Mouse (Mus musculus): ENCODE measurements around the gene Tmem198. TPM values are rescaled to one million over a fixed set of nuclear protein-coding genes. Genes with fewer than 3 reads are reported as not detected.

Tmem198 gene
- 8.6 and 20.4 TPM in 2 replicates for polyA plus RNA-seq (2016; fragmentation: Nextera tagmentation; extraction: Ambion mirVana)

DNA sequence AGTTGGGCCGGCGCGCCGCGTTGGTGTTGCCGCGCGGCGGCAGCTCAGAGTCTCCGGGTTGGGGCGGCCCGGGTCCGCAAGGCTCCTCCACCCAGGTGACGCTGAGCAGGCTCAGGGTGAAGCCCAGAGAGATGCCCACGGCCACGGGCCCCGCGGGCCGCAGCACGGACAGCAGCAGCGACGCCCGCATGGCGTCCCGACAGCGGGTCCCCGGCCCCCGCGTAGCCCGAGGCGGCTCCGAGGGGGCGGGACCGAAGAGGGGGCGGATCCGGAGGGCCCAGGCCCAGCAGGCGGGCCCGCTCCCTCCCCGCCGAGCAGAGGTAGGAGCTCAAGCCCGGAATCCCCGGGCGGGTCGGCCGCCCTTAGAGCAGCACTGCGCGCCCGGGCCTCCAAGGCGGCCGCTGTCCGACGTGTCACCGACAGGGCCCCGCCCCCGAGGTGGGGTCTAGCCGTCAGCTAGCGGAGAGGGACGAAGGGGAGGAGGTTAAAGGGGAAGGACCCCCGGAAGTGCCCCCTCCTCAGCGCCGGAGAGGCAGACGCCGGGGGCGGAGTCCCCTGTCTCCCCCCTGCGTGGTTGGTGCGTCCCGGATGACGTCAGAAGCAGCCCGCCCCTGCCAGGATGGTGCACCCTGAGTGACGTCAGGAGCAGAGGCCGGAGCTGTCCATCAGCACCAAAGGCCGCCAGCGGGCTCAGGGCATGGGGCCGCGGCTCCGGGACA, at the start of gene Tmem198, which contains the start of gene Chpf:
TSS of gene Tmem198 (plus strand) at position 617 of the 719 bp plus-strand sequence.
TSS of gene Chpf (minus strand) at position 392 of the 719 bp plus-strand sequence.
- H3K9me3 ChIP-seq = no peaks in the 10 kb centered on the region
- H3K27me3 ChIP-seq (ENCODE audit: insufficient read depth, poor library complexity, severe bottlenecking) = peaks cover 67% of the 10 kb centered on the region
- peak within 1 kb of the TSS; percentile 89 for H3K27ac ChIP-seq
- peak; percentile 99 for DNase-seq (ENCODE audit: low spot score)
- H3K4me3 ChIP-seq = peak within 1 kb of the TSS; percentile 88
- H3K4me1 ChIP-seq (replicated peaks) = peaks cover 52% of the 10 kb centered on the region
- H3K36me3 ChIP-seq = peaks cover 43% of the 10 kb centered on the region
- WGBS = under 1% methylated on average over 76 of the region's 76 CpGs

DNA sequence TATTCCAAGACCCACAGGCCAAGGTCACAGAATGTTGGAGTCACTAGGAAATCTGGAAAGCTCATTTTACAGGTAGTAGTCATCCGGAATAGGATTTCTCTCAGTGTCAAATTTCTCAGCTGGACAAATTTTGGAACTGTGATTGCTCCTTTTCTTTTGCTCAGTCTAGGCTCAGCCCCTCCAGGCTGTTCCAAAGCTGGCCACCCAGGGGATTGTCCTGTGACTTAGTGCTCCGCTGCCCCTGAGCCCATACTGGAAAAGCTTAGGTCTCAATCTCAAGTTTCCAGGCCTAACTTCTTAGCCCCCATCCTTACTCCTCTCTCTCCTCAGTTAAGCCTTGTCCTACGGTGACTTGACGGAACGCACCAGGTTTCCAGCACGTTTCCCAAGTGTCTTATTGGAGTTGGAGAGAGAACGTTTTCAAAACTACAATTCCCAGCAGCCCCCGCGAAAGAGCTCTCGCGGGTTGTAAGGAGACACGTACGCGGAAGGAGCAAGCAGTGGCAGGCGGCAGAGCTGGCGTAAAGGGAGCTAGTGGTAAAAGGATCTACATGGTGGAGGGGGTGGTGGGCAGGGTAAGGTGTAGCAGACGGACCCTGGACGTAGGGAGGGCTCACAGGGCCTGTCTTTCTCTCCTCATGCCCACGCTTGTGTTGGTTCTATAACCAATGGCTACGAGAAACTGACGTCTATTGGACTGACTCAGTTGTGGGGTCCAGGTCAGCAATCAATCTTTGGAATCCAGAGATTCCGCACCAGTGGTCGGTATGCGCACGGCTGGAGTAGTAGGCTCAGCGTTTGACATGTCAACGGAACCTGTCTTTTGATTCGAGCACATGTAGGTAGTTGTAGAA, 43.6 kb upstream of the Tmem198 start, which contains the start of gene Gmppa:
TSS of gene Gmppa (plus strand) at position 456 of the 854 bp plus-strand sequence.
- Histone ChIP-seq H3K4me3 (peak within 1 kb of the TSS; percentile 69), H3K9me3 (no peaks in the 10 kb centered on the region), H3K27ac (peak within 1 kb of the TSS; percentile 87), H3K36me3 (peaks cover 5% of the 10 kb centered on the region), H3K4me1 (replicated peaks) (peaks cover 35% of the 10 kb centered on the region), H3K27me3 (ENCODE audit: insufficient read depth, poor library complexity, severe bottlenecking) (peaks cover 8% of the 10 kb centered on the region)
- peak; percentile 81 for DNase-seq (ENCODE audit: low spot score)
- 6% methylated on average over 28 of the region's 28 CpGs for WGBS

DNA sequence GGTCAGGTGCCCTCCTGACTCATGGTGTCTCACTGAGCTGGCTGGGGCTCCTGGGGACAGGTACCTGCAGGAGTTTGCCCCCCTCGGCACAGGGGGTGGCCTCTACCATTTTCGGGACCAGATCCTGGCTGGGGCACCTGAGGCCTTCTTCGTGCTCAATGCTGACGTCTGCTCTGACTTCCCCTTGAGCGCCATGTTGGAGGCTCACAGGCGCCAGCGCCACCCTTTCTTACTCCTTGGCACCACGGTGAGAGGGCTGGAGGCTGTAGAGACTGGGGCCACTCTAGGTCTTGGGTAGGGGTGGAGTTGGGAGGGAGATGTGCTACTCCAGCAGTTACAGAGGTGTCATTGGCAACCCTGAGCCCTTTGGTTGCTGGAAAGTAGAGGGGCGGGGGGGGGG, 40.5 kb upstream of the Tmem198 start:
- Histone ChIP-seq H3K27ac (no peak overlapping the region), H3K9me3 (no peaks in the 10 kb centered on the region), H3K4me1 (replicated peaks) (peaks cover 56% of the 10 kb centered on the region), H3K27me3 (ENCODE audit: insufficient read depth, poor library complexity, severe bottlenecking) (peaks cover 9% of the 10 kb centered on the region; the same call in 1 of the 2 replicates), H3K36me3 (peaks cover 14% of the 10 kb centered on the region), H3K4me3 (no peak overlapping the region)
- 80% methylated on average over 8 of the region's 9 CpGs for WGBS
- DNase-seq (ENCODE audit: low spot score) = no peak

DNA sequence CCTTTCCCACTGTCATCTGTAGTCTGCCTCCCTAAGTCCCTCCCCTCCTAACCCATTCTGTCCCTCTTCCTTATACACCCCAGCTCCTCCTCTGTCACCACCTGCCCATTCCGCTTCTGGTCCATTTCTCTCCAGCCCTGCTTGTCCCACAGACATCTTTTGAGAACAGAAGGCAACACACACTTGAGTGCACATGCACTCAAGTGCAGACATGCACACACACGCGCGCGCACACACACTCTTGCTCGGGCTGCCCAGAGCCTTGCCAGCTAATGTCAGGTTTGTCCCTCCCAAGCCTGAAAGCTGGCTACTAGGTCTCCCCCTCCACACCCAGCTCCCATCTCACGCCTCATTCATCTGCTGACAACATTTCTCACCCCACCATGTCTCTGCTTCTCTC, 38.7 kb upstream of the Tmem198 start:
- Histone ChIP-seq H3K36me3 (peaks cover 14% of the 10 kb centered on the region), H3K4me1 (replicated peaks) (peaks cover 70% of the 10 kb centered on the region), H3K4me3 (no peak overlapping the region), H3K27ac (peak overlapping the region; percentile 45; the same call in 1 of the 2 replicates), H3K27me3 (ENCODE audit: insufficient read depth, poor library complexity, severe bottlenecking) (peaks cover 23% of the 10 kb centered on the region; the same call in 1 of the 2 replicates), H3K9me3 (no peaks in the 10 kb centered on the region)
- DNase-seq (ENCODE audit: low spot score) = no peak
- WGBS = 90% methylated on average over 7 of the region's 7 CpGs

DNA sequence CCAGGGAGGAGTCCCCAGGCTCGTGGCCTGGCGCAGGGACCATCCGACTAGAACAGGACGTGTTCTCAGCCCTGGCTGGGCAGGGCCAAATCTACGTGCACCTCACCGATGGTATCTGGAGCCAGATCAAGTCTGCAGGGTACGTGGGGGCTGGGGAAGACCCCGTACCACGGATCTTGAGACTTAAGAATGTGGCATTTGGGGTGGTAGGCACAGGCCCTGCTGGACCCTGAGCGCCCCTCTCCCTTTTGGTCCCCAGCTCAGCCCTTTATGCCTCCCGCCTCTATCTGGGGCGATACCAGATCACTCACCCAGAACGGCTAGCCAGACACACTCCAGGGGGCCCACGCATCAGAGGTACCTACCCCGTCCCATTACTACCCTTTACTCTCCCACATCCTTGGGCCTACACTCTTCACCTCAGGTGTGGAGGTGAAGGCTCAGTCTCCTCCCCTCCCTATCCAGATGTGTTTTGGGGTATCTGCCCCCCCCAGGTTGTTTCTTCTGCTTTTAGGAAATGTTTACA, 37.8 kb upstream of the Tmem198 start:
- WGBS = 83% methylated on average over 15 of the region's 15 CpGs
- DNase-seq (ENCODE audit: low spot score) = no peak
- H3K4me3 ChIP-seq = no peak overlapping the region
- H3K4me1 ChIP-seq (replicated peaks) = peaks cover 71% of the 10 kb centered on the region
- peaks cover 14% of the 10 kb centered on the region for H3K36me3 ChIP-seq
- H3K27ac ChIP-seq = peak overlapping the region; percentile 45; the same call in 1 of the 2 replicates
- H3K27me3 ChIP-seq (ENCODE audit: insufficient read depth, poor library complexity, severe bottlenecking) = peaks cover 32% of the 10 kb centered on the region
- H3K9me3 ChIP-seq = no peaks in the 10 kb centered on the region

DNA sequence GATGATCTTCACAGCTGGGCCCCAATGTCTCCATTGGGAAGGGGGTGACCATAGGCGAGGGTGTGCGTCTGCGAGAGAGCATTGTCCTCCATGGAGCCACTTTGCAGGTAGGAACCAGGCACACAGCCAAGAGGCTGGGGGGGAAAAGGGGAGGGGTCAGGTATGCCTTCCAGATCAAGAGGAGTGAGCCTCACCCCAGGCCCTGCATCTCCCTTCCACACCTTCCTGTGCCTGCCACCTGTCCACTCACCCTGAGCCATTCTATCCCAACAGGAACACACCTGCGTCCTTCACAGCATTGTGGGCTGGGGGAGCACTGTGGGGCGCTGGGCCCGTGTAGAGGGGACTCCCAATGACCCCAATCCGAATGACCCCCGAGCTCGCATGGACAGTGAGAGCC, 37.2 kb upstream of the Tmem198 start:
- Histone ChIP-seq H3K4me3 (no peak overlapping the region), H3K4me1 (replicated peaks) (peaks cover 71% of the 10 kb centered on the region), H3K27ac (peak overlapping the region; percentile 83; the same call in 1 of the 2 replicates), H3K27me3 (ENCODE audit: insufficient read depth, poor library complexity, severe bottlenecking) (peaks cover 38% of the 10 kb centered on the region), H3K36me3 (peaks cover 14% of the 10 kb centered on the region), H3K9me3 (no peaks in the 10 kb centered on the region)
- no peak for DNase-seq (ENCODE audit: low spot score)
- 83% methylated on average over 9 of the region's 9 CpGs for WGBS

DNA sequence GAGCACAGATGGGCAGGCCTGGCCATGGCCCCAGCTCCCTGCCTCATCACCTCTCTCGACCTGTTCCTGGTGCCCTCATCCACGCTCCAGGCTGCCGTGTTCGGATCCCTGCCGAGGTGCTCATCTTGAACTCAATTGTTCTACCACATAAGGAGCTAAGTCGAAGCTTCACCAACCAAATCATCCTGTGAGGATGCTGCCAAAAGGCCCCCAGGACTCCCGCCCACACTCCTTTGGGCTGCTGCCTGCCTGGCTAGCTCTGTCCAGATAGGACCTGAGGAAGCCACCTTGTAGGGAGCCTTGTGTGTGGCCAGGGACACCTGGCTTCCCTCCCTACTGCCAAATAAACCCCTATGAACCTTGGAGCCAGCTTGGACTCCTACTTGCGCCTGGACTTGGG, 36.5 kb upstream of the Tmem198 start:
- H3K27ac ChIP-seq = peak overlapping the region; percentile 83
- H3K9me3 ChIP-seq = no peaks in the 10 kb centered on the region
- 33% methylated on average over 8 of the region's 8 CpGs for WGBS
- DNase-seq (ENCODE audit: low spot score) = no peak
- peaks cover 14% of the 10 kb centered on the region for H3K36me3 ChIP-seq
- H3K27me3 ChIP-seq (ENCODE audit: insufficient read depth, poor library complexity, severe bottlenecking) = peaks cover 44% of the 10 kb centered on the region
- H3K4me3 ChIP-seq = no peak overlapping the region
- peaks cover 77% of the 10 kb centered on the region for H3K4me1 ChIP-seq (replicated peaks)

DNA sequence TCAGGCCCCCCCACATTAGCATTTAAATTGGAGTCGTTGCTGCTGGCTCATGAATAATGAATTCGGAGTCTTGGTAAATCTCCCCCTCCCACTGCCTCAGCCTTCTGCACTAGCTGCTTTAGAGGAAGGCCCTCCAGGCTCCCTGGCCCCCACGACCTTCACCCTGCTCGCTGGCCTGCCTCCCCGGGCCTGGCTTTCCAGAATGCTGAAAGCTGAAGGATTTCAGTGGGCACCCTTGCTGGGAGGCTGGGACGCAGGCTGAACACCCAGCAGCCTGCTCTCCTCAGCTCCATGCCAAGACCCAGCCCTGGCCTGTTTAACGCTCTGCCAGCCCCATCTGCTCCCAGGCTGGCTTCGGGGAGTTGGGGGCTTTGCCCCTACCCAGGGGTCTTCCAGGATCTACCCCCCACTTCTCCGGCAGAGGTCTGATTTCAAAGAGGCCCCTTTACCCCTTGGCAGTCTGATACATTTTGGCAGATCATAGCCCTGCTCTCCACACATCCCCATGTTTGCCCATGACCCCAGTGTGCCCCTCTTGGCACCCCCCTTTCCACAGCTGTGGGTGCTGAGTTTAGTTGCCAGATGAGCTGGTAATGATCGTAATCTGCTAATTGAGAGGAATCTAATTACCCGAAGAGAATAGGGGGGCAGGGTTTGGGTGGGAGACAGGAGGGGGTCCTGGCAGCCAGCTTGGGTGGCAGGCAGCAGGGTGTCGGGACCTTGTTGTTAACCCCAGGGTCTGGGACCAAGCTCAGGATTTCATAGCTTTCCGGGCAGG, 35.9 kb upstream of the Tmem198 start:
- DNase-seq (ENCODE audit: low spot score) = peak; percentile 45
- peak overlapping the region; percentile 25 for H3K4me3 ChIP-seq
- 25% methylated on average over 13 of the region's 13 CpGs for WGBS

DNA sequence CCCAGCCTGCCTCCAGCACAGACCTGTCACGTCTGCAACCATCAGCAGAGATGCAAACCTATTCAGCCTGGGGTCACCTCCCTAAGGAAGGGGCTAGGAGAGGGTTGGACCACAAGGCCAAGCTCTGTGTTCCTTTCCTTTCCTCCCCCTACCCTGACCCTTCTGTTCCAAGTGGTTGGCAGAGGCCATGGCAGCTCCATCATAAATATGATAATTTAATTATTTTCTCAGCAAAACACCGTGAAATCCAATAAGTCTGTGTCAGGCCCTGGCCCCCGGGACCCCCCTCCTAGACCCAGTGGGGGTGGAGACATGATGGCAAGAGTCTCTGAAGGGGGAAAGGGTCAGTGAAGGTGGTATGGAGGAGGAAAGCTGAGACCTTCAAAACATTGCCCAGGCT, 35.1 kb upstream of the Tmem198 start:
- 19% methylated on average over 3 of the region's 3 CpGs for WGBS
- H3K27me3 ChIP-seq (ENCODE audit: insufficient read depth, poor library complexity, severe bottlenecking) = peaks cover 58% of the 10 kb centered on the region
- DNase-seq (ENCODE audit: low spot score) = peak; percentile 54
- H3K4me3 ChIP-seq = peak overlapping the region; percentile 25; the same call in 1 of the 2 replicates
- H3K4me1 ChIP-seq (replicated peaks) = peaks cover 85% of the 10 kb centered on the region
- H3K36me3 ChIP-seq = peaks cover 14% of the 10 kb centered on the region
- H3K9me3 ChIP-seq = no peaks in the 10 kb centered on the region
- peak overlapping the region; percentile 84 for H3K27ac ChIP-seq

More for the DNA sequence above, 35.9 kb upstream of the Tmem198 start:
- H3K9me3 ChIP-seq = no peaks in the 10 kb centered on the region
- H3K36me3 ChIP-seq = peaks cover 14% of the 10 kb centered on the region
- peaks cover 51% of the 10 kb centered on the region for H3K27me3 ChIP-seq (ENCODE audit: insufficient read depth, poor library complexity, severe bottlenecking)
- H3K27ac ChIP-seq = peak overlapping the region; percentile 83
- H3K4me1 ChIP-seq (replicated peaks) = peaks cover 83% of the 10 kb centered on the region

DNA sequence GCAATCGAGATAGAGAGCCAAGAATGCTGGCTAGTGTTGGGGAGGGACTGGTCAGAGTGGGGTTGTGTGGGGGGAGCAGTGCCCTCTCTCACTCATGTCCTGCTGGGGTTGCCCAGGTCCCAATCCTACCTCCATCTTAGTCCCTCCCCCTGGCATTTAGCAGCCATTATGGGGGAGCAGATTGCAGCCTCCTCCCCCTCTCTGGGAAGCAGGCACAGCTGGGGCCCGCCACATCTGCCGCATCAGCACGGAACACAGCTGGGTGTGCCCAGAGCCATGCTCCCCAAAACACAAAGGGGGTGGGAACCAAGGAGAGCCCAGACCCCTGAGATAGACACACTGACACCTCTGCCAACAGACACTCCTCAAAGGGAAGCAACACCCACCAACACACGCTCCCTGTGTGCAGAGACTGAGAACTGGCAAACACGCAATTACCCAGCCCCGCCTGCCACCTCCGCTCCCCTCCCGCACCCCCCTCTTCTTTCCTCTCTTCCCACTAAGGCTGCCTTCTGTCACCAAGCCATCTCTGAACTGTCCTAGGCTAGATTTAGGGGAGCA, 34.1 kb upstream of the Tmem198 start:
- DNase-seq (ENCODE audit: low spot score) = peak; percentile 16
- H3K9me3 ChIP-seq = no peaks in the 10 kb centered on the region
- peaks cover 14% of the 10 kb centered on the region for H3K36me3 ChIP-seq
- peaks cover 94% of the 10 kb centered on the region for H3K4me1 ChIP-seq (replicated peaks)
- peak overlapping the region; percentile 47 for H3K4me3 ChIP-seq
- peak overlapping the region; percentile 84 for H3K27ac ChIP-seq
- 17% methylated on average over 9 of the region's 9 CpGs for WGBS
- H3K27me3 ChIP-seq (ENCODE audit: insufficient read depth, poor library complexity, severe bottlenecking) = peaks cover 69% of the 10 kb centered on the region

DNA sequence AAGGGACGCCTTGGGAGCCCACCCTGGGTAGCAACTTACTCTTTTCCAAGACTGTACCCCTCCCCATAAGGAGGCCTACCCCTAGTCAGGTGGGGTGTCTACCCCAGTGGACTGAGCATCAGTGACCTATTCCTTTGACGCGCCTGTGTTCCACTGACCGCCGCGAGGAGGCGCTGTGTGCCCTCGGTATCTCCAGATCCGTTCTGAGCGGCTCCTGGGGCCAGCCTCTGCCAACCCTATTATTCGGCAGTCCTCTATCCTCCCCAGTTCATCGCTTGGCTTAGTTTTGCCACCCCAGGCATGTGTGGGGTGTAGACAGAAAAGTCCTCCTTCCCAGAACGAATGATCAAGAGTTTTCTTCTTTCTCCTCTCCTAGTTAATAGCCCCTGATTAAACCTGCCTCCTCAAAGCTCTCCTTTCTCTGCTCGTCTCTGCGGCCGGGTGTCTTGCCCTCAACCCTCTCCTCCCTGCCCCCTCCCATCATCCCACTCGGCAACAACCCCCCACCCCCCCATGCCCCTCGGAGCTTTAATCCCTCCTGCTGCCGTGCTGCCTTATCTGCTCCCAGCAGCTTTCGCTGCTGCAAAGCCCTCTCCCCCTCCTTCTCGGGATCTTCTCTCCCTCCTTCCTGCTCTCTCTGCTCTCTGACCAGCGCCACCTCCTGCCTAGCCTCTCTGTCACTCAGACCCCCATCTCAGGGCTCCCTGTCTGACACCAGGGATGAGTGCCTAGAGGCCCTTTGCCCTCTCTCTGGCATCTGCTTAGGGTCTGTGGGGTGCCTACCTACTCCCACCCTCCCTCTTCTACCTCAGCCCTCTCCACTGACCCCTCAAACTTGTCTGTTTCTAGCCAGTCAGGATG, 33.4 kb upstream of the Tmem198 start:
- peak; percentile 83 for DNase-seq (ENCODE audit: low spot score)
- under 1% methylated on average over 22 of the region's 22 CpGs for WGBS
- Histone ChIP-seq H3K4me3 (peak overlapping the region; percentile 47), H3K27me3 (ENCODE audit: insufficient read depth, poor library complexity, severe bottlenecking) (peaks cover 76% of the 10 kb centered on the region), H3K4me1 (replicated peaks) (peaks cover 100% of the 10 kb centered on the region), H3K36me3 (peaks cover 7% of the 10 kb centered on the region; the same call in 1 of the 2 replicates), H3K27ac (peak overlapping the region; percentile 84), H3K9me3 (no peaks in the 10 kb centered on the region)
